Mouse (Mus musculus) erythroblast, embryonic 14.5 days (primary cell): ENCODE data around the gene Nr2e3. TPM values are rescaled to one million over a fixed set of nuclear protein-coding genes. Genes with fewer than 3 reads are reported as not detected.
"Not testable (repeated sequence)": the region's sequence is repeated elsewhere in the genome, so short reads cannot be mapped to it uniquely, and the experiment has no call there.

ENCODE experiments used
- H3K27me3 ChIP-seq: 2 replicates; pipeline ENCODE4 v1.6.1; 2012; ENCODE audit warnings: inconsistent platforms; ENCODE audit not compliant: control insufficient read depth
- H3K36me3 ChIP-seq: 2 replicates; pipeline ENCODE4 v1.6.1; 2012; ENCODE audit warnings: mild to moderate bottlenecking, inconsistent platforms; ENCODE audit not compliant: control insufficient read depth
- H3K4me1 ChIP-seq: 2 replicates; pipeline ENCODE4 v1.6.1; 2012; ENCODE audit warnings: inconsistent platforms; ENCODE audit not compliant: control insufficient read depth
- H3K4me3 ChIP-seq: replicated peaks from 2 replicates; pipeline ENCODE3; 2012; ENCODE audit warnings: moderate library complexity, mild to moderate bottlenecking, inconsistent platforms
- H3K9me3 ChIP-seq: 2 replicates; pipeline ENCODE4 v1.6.1; 2012; ENCODE audit warnings: low read length, inconsistent platforms, mixed read lengths; ENCODE audit not compliant: control insufficient read depth
- GATA1 ChIP-seq: IDR thresholded peaks from 2 replicates; pipeline ENCODE4 v1.6.1; 2012; ENCODE audit warnings: low read length, inconsistent platforms, mixed read lengths
- TAL1 ChIP-seq: IDR thresholded peaks from 3 replicates; pipeline ENCODE4 v1.6.1; 2012; ENCODE audit warnings: low read length, inconsistent platforms, mixed read lengths
- polyA plus RNA-seq: library from polyadenylated mRNA; stranded (reverse); fragments of >175 nt; gene quantifications from 2 replicates; pipeline ENCODE4 v1.2.3, GENCODE M21; 2012

Gene Nr2e3
- polyA plus RNA-seq, 1 experiment = not detected

DNA sequence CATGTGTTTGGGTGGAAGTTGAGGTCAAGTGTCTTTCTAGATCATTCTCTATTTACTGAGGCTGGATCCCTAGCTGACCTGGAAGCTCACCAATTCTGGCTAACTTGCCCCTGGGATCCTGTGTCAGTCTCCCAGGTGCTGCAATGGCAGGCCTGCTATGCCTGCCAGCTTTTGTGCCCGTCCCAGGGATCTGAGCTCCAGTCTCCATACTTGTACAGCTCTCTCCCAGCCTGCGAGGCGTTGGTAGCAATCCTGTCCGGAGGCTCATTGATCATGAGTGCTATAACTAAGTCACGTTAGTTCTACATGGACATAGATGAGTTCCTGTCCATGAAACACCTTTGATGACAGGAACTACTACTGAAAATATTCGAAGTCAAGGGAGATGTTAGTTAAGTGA lies 16.6 kb downstream of the Nr2e3 start:
- H3K4me1 ChIP-seq = no peaks in the 10 kb centered on the region
- no peak overlapping the region for H3K4me3 ChIP-seq
- TF ChIP-seq TAL1 = no peak
- TF ChIP-seq GATA1 = no peak
- H3K27me3 ChIP-seq = peaks cover 3% of the 10 kb centered on the region
- H3K9me3 ChIP-seq = no peaks in the 10 kb centered on the region
- no peaks in the 10 kb centered on the region for H3K36me3 ChIP-seq

DNA sequence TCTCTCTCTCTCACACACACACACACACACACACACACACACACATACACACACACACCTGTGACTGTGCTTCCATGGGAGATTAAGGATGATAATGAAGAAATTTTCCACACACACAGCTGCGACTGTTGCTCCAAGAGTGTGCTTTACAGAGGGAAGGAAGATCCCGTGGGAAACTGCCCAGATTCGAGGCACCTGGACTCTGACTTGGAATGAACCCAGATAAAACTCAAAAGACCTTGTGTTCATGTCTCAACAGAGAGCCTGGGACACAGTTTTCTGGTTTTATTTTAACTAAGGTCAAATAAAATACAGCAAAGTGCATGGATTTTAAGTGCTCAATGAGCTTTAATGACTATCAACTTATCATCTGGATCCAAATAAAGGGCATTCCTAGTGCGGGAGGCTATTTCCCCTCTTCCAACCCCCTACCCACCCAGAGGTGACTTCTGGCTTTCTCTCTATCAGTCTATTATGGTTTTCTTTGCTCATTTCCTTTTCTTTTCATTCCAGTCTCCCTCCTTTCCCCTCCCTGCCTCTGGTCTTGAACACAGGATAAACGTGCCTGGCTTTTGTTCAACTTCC lies 17.9 kb downstream of the Nr2e3 start:
- Histone ChIP-seq H3K9me3 (no peaks in the 10 kb centered on the region), H3K27me3 (peaks cover 3% of the 10 kb centered on the region), H3K4me3 (no peak overlapping the region), H3K36me3 (no peaks in the 10 kb centered on the region), H3K4me1 (no peaks in the 10 kb centered on the region)
- TF ChIP-seq TAL1 (no peak), GATA1 (no peak)

DNA sequence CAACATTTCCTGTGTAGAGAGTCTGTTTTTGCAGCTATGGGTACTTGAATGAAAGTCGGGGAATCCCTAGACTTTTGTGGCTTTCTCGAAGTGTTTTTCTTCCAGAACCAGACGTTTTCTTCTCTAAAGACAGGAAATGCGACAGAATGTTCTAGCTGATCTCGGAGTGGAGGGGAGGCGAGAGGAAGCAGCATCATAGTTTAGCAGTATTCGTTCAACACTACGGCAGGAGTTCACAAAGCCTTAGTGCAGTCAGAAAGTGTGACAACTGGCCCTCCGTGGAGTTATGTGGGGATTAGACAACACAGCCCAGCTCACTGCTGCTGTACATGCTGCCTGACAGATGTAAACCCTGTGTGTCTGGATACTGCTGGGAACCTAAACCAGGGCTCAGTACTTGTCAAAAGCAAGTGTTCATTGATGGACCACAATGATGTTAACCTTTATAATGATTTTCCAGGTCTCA lies 18.5 kb downstream of the Nr2e3 start:
- Histone ChIP-seq H3K9me3 (no peaks in the 10 kb centered on the region), H3K27me3 (peaks cover 3% of the 10 kb centered on the region), H3K4me3 (no peak overlapping the region), H3K4me1 (no peaks in the 10 kb centered on the region), H3K36me3 (no peaks in the 10 kb centered on the region)
- TF ChIP-seq GATA1 (no peak), TAL1 (no peak)

DNA sequence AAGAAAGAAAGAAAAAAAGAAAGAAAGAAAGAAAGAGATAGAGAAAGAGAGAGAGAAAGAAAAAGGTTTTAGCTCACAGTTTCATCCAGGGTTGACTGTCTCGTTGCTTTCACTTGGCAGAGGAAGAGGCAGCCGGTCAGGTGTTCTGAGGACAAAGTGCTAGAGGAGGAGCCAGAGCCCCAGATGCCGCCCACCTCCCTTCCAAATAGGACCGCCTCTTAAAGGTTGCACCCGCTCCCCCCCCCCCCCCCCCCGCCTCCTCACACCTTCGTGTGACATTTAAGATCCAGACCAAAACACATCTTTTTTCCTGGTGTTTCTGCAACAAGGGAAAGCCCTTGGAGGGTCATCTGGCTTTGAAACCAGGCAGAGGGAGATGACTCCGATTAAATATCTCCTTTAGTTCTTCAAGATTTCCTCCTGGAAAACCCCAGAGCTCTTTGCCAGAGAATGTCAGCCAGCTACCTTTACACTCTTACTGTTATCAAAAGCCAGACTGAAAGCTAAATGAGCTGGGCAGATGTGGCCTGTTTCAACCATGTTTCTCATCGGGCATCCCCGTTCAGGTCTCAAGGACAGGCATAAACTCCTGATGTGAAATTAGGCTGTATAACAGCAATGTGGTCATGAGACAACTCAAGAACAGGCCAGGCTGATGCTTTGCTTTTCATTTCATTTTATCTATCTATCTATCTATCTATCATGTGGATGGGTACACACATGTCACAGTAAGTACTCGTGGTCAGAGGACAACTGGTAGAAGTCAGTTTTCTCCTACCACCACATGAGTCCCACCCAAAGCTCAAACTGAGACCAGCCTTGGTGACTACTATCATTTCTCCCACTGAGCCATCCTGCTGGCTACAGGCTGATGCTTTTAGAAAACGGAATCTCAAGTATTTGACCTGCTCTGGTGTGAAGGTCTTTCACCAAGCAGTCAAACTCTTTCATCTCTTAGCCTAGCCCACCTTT lies 19.3 kb downstream of the Nr2e3 start:
- Histone ChIP-seq H3K36me3 (no peaks in the 10 kb centered on the region), H3K9me3 (no peaks in the 10 kb centered on the region), H3K27me3 (peaks cover 3% of the 10 kb centered on the region), H3K4me1 (no peaks in the 10 kb centered on the region), H3K4me3 (no peak overlapping the region)
- TF ChIP-seq GATA1 (no peak), TAL1 (no peak)

DNA sequence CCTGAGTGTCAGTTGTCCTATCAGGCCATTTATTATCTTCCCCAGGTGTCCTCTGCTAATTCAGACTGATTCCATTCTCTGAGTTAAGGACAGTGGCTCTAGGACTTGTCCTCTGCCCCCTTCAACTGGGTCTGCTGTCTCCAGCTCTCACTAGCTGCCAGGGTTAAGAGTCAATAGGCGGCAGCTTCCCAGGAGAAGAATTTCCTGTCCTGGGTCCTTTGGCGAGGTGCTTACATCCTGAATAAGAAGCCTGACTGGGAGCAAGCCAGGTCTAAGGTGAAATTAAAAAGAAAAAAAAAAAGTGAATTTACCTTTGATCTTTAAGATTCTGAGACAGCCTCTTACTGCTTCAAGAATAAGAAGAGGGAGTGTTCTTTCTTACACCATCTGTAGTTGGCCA lies 20.8 kb downstream of the Nr2e3 start:
- Histone ChIP-seq H3K4me1 (no peaks in the 10 kb centered on the region), H3K4me3 (no peak overlapping the region), H3K27me3 (peaks cover 3% of the 10 kb centered on the region), H3K9me3 (no peaks in the 10 kb centered on the region), H3K36me3 (no peaks in the 10 kb centered on the region)
- no peak for TF ChIP-seq TAL1
- TF ChIP-seq GATA1 = no peak

DNA sequence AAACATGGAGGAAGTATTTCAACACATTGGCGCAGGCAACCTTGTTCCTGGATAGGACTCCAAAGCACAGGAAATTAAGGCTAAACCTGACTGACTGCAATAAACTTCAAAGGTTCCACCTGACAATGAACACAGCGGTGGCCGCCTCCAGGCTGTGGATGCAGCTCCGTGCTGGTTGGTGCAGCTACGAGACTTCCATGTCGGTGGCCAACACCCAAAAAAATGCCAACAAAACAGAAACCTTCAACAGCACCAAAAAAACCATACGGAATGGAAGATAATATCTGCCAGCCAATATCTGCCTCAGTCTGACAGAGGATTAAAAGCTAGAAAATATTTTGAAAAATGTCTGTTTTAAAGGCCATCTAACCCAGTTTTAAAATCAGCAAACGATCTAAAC lies 21.9 kb downstream of the Nr2e3 start:
- H3K27me3 ChIP-seq = peaks cover 3% of the 10 kb centered on the region
- H3K9me3 ChIP-seq = no peaks in the 10 kb centered on the region
- no peaks in the 10 kb centered on the region for H3K4me1 ChIP-seq
- TF ChIP-seq TAL1 (no peak), GATA1 (no peak)
- H3K4me3 ChIP-seq = no peak overlapping the region
- H3K36me3 ChIP-seq = no peaks in the 10 kb centered on the region

DNA sequence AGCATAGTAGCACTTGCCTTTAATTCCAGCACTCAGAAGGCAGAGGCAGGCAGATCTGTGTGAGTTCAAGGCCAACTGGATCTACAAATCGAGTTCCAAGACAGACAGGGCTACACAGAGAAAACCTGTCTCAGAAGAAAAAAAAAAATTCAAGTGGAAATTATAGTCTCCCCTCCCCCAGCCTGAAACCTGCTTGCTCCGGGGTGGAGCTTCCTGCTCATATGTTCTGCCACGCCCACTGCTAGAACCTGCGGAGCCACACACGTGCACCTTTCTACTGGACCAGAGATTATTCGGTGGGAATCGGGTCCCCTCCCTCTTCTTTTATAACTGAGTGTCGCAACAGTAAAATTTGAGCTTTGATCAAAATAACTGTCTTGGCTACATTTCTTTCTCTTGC lies 24.6 kb downstream of the Nr2e3 start:
- H3K4me1 ChIP-seq, H3K4me3 ChIP-seq, H3K27me3 ChIP-seq, H3K9me3 ChIP-seq, H3K36me3 ChIP-seq: not testable (repeated sequence)

DNA sequence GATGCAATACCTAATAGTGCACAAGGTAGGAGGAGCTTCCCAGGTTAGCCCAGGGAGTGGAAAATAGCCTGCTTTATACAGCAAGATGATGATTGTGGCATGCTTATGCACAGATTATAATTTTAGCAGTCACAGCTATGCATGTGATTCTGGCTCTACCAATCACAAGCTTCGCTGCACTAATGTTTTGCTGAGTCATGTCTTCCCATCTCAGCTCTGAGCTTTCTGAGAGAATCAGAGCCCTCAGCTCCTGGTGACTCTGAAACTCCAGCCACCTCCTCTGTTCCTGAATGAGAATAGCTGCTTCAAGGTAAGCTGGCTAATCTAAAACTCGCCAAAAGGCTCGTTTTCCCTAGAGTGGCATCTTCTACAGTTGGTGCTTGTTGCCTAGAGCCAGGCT lies 30.2 kb downstream of the Nr2e3 start:
- TF ChIP-seq TAL1 (no peak), GATA1 (no peak)
- Histone ChIP-seq H3K4me1 (no peaks in the 10 kb centered on the region), H3K36me3 (no peaks in the 10 kb centered on the region), H3K4me3 (no peak overlapping the region), H3K9me3 (no peaks in the 10 kb centered on the region), H3K27me3 (no peaks in the 10 kb centered on the region)

DNA sequence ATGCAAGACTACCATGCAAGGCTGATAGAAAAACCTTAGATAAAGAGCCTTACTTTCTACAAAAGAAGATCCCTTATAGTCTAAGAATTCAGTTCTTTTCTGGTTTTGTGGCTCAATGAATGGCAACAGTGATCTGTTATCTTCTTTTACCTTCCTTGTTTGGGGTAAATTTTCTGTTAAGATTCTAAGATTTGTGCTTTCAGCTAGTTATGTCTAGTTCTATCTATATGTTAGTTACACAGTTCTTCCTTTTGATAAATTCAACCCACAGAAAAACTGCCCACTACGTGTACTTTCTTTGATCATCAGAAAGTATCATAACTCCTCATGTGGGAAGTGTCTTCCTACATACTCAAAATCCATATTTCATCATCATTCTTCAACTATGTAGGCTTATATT lies 45.7 kb downstream of the Nr2e3 start:
- no peaks in the 10 kb centered on the region for H3K27me3 ChIP-seq
- H3K36me3 ChIP-seq = no peaks in the 10 kb centered on the region; the same call in 1 of the 2 replicates
- no peaks in the 10 kb centered on the region for H3K4me1 ChIP-seq
- no peak overlapping the region for H3K4me3 ChIP-seq
- no peaks in the 10 kb centered on the region for H3K9me3 ChIP-seq
- TF ChIP-seq TAL1 = no peak
- TF ChIP-seq GATA1 = no peak
